Mouse (Mus musculus) kidney, adult 2 months (tissue): ENCODE data around the gene Rtbdn.

Experiments
- CTCF ChIP-seq: fragments of 200-500 bp; conservative IDR thresholded peaks from 2 replicates; pipeline ENCODE4 v1.5.1; 2011; ENCODE audit warnings: low read depth, mild to moderate bottlenecking, control low read depth, low read length, moderate library complexity, mixed read lengths; ENCODE audit not compliant: insufficient read depth, insufficient read length
- POLR2A ChIP-seq: fragments of 200-500 bp; IDR thresholded peaks from one replicate; pipeline ENCODE4 v1.6.1; 2011; ENCODE audit warnings: low read depth, low read length, control low read depth

DNA sequence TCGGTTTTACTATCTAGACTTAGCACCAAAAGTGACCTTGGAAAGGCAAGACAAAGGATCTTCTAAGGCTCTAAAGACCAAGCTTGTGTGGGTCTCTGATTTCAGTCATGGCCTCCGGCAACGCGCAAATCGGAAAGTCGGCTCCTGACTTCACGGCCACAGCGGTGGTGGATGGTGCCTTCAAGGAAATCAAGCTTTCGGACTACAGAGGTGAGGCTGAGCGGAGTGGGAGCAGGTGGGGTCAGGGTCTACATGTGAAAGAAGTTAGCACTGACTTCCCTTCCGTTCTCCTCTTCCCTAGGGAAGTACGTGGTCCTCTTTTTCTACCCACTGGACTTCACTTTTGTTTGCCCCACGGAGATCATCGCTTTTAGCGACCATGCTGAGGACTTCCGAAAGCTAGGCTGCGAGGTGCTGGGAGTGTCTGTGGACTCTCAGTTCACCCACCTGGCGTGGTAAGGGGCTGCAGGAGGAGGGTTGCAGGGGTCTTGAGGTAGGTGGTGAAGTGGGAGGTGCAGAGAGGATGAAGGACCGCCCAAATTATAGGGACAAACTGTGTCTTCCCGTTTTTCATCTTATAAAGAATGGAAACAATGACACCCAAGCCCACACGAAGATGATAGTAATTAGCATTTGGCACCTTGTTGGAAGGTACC lies 23.5 kb downstream of the Rtbdn start:
- no peak for TF ChIP-seq POLR2A
- TF ChIP-seq CTCF = no peak
